18 mouse cellular contexts compared by ENCODE assay signal in genomic region chr3:123139619-123140018, GRCm38 (mm10).
DNase-seq lines count a peak whose midpoint lies in the region; ATAC-seq and TF ChIP-seq lines count a peak whose summit lies in the region.
"Had no signal": no experiment of that assay in that cellular context is flagged by ENCODE, and none has a peak within 500 bp of the region (broad histone marks: within the 10 kb centered on the region; RNA-seq: fewer than 3 reads in every experiment).

No protein-coding gene starts in this region.

- H3K4me2 ChIP-seq in heart, embryonic 13.5 days = no peak overlapping the region
- no peak overlapping the region for H3K4me2 ChIP-seq in stomach, embryonic 14.5 days (replicated peaks; ENCODE audit: low read depth, low read length)
- H3K4me2 ChIP-seq: midbrain, embryonic 12.5 days; neural tube, embryonic 13.5 days had no signal

- peak overlapping the region; percentile 36; the same call in 1 of the 2 replicates for H3K27ac ChIP-seq in heart, embryonic 13.5 days (replicated peaks)
- peak overlapping the region; percentile 72; the same call in 1 of the 2 replicates for H3K27ac ChIP-seq in layer of hippocampus, adult 2 months
- peak overlapping the region; percentile 32; the same call in 1 of the 2 replicates for H3K27ac ChIP-seq in cortical plate, adult 2 months (ENCODE audit: insufficient read depth, low read length)
- peak overlapping the region; percentile 35; the same call in 1 of the 2 replicates for H3K27ac ChIP-seq in stomach, embryonic 14.5 days (ENCODE audit: low read length)
- H3K27ac ChIP-seq: embryonic facial prominence, embryonic 10.5 days; hindbrain, embryonic 10.5 days; hindbrain, postnatal 0 days; liver, embryonic 14.5 days; macrophage; midbrain, embryonic 12.5 days had no signal

- ATAC-seq in heart, embryonic 13.5 days (ENCODE audit: extremely low read depth, insufficient number of reproducible peaks, low FRiP score, low TSS enrichment) = no peak
- no peak for ATAC-seq in stomach, embryonic 14.5 days (ENCODE audit: insufficient number of reproducible peaks, insufficient read depth, low FRiP score, low read depth)
- ATAC-seq: hindbrain, postnatal 0 days had no signal

- H3K9ac ChIP-seq in heart, embryonic 13.5 days = 0 out of 2 replicates have a peak overlapping the region, but pooled peaks have one; percentile 21
- H3K9ac ChIP-seq in stomach, embryonic 14.5 days (replicated peaks; ENCODE audit: low read depth, low read length) = no peak overlapping the region
- H3K9ac ChIP-seq: liver, embryonic 14.5 days; midbrain, embryonic 12.5 days; neural tube, embryonic 13.5 days had no signal

- no peaks in the 10 kb centered on the region for H3K36me3 ChIP-seq in heart, embryonic 13.5 days
- H3K36me3 ChIP-seq in stomach, embryonic 14.5 days (ENCODE audit: control insufficient read depth, insufficient read depth, low read length) = no peaks in the 10 kb centered on the region
- H3K36me3 ChIP-seq: embryonic facial prominence, embryonic 10.5 days; hindbrain, embryonic 10.5 days; midbrain, embryonic 12.5 days; neural tube, embryonic 13.5 days had no signal

- 57% methylated on average over 5 of the region's 5 CpGs for WGBS in heart, embryonic 13.5 days
- WGBS in stomach, embryonic 14.5 days = 67% methylated on average over 5 of the region's 5 CpGs

- no peak for DNase-seq in heart, postnatal 36 days
- peak in 1 of 2 experiments; percentile 18 for DNase-seq in layer of hippocampus, adult 2 months (ENCODE audit: low spot score in 2 of 2)
- DNase-seq in layer of hippocampus, adult 11-12 months (ENCODE audit: low spot score) = no peak
- DNase-seq in cerebellum, adult 9-10 months = no peak
- DNase-seq: cerebellum, adult 2 months; kidney, adult 9 months; right cerebral cortex, adult 18-20 months; thymus, adult 2 months had no signal

- TF ChIP-seq POLR2A in cortical plate, adult 2 months (IDR thresholded peaks at IDR 0.05; ENCODE audit: extremely low read depth, insufficient read depth, low read length) = no peak

- intact Hi-C loops in heart, postnatal 36 days (cut with DNase I) = no loop called here

- no peaks in the 10 kb centered on the region for H3K9me3 ChIP-seq in heart, embryonic 13.5 days
- H3K9me3 ChIP-seq in stomach, embryonic 14.5 days (ENCODE audit: control insufficient read depth, low read depth, low read length) = no peaks in the 10 kb centered on the region
- H3K9me3 ChIP-seq: embryonic facial prominence, embryonic 10.5 days; hindbrain, embryonic 10.5 days; midbrain, embryonic 12.5 days; neural tube, embryonic 13.5 days had no signal

- H3K27me3 ChIP-seq in heart, embryonic 13.5 days (replicated peaks) = no peaks in the 10 kb centered on the region
- H3K27me3 ChIP-seq in stomach, embryonic 14.5 days (ENCODE audit: control insufficient read depth, insufficient read depth, low read length) = no peaks in the 10 kb centered on the region
- H3K27me3 ChIP-seq: midbrain, embryonic 12.5 days; neural tube, embryonic 13.5 days had no signal

- peaks cover 57% of the 10 kb centered on the region for H3K4me1 ChIP-seq in heart, embryonic 13.5 days
- no peaks in the 10 kb centered on the region for H3K4me1 ChIP-seq in cortical plate, adult 2 months (ENCODE audit: control insufficient read depth, insufficient read depth, low read length)
- H3K4me1 ChIP-seq in stomach, embryonic 14.5 days (ENCODE audit: control insufficient read depth, insufficient read depth, low read length) = peaks cover 13% of the 10 kb centered on the region
- H3K4me1 ChIP-seq: embryonic facial prominence, embryonic 10.5 days; hindbrain, embryonic 10.5 days; midbrain, embryonic 12.5 days; neural tube, embryonic 13.5 days had no signal

- no peak overlapping the region for H3K4me3 ChIP-seq in heart, embryonic 13.5 days
- no peak overlapping the region for H3K4me3 ChIP-seq in layer of hippocampus, adult 2 months
- H3K4me3 ChIP-seq in cortical plate, adult 2 months (ENCODE audit: insufficient read depth, low read length) = no peak overlapping the region
- no peak overlapping the region for H3K4me3 ChIP-seq in stomach, embryonic 14.5 days (ENCODE audit: low read depth, low read length)
- H3K4me3 ChIP-seq: embryonic facial prominence, embryonic 10.5 days; hindbrain, embryonic 10.5 days; midbrain, embryonic 12.5 days; neural tube, embryonic 13.5 days had no signal

- TF ChIP-seq CTCF in layer of hippocampus, adult 2 months (conservative IDR thresholded peaks at IDR 0.05) = no peak
- TF ChIP-seq CTCF in cortical plate, adult 2 months (IDR thresholded peaks at IDR 0.05; ENCODE audit: extremely low read depth, insufficient read depth, low read length) = no peak
